Mouse (Mus musculus) layer of hippocampus, adult 2 months (tissue): ENCODE measurements at regions not wholly inside any gene's neighbourhood (a gene's known extent, or its start where the extent isn't known, plus 50 kb on each side); places are given as distances from the start of the nearest gene placed in this dataset.

Experiments
- DNase-seq, 2 experiments: peaks; one replicate each; pipeline ENCODE4 v3.0.0; 2022; ENCODE audit warnings: low spot score in 2 of 2
- H3K27ac ChIP-seq: fragments of 200-600 bp; 2 replicates; pipeline ENCODE4 v1.8.1; 2022
- H3K4me3 ChIP-seq: fragments of 200-600 bp; 2 replicates; pipeline ENCODE4 v1.8.1; 2022; ENCODE audit warnings: mild to moderate bottlenecking
- CTCF ChIP-seq: fragments of 200-600 bp; conservative IDR thresholded peaks from 2 replicates; pipeline ENCODE4 v1.8.1; 2022; ENCODE audit warnings: antibody characterized with exemption, mild to moderate bottlenecking, moderate library complexity

GRCm38 (mm10) chr13:85398834-85399233 is 109.9 kb upstream of the Rasa1 start:
- TF ChIP-seq CTCF, result no peak
- Histone ChIP-seq H3K27ac (no peak overlapping the region), H3K4me3 (no peak overlapping the region)

GRCm38 (mm10) chr13:85376338-85376998 is 87.5 kb upstream of the Rasa1 start:
- TF ChIP-seq CTCF, result no peak
- no peak overlapping the region for H3K4me3 ChIP-seq
- no peak for DNase-seq
- H3K27ac ChIP-seq, result peak overlapping the region; percentile 57

More at GRCm38 (mm10) chr13:85398834-85399233, 109.9 kb upstream of the Rasa1 start:
- DNase-seq, result no peak

GRCm38 (mm10) chr13:85359621-85360020 is 70.7 kb upstream of the Rasa1 start:
- no peak overlapping the region for H3K4me3 ChIP-seq
- no peak overlapping the region for H3K27ac ChIP-seq
- DNase-seq, result no peak
- TF ChIP-seq CTCF, result no peak

- DNase-seq, result no peak
- H3K27ac ChIP-seq, result no peak overlapping the region
- H3K4me3 ChIP-seq, result no peak overlapping the region
- TF ChIP-seq CTCF, result no peak
Observed at GRCm38 (mm10) chr13:85359143-85359542, 70.2 kb upstream of the Rasa1 start.

GRCm38 (mm10) chr13:85352061-85352460 is 63.1 kb upstream of the Rasa1 start:
- TF ChIP-seq CTCF, result no peak
- Histone ChIP-seq H3K27ac (no peak overlapping the region), H3K4me3 (no peak overlapping the region)
- no peak for DNase-seq
